Mouse (Mus musculus) ZHBTc4 (cell line): Measurements from ENCODE around the gene Mycs.

Source experiments
- DNase-seq: peaks from one replicate; pipeline ENCODE4 v3.0.0-alpha.2; 2011; ENCODE audit warnings: low read depth, low spot score

Gene Mycs

DNA sequence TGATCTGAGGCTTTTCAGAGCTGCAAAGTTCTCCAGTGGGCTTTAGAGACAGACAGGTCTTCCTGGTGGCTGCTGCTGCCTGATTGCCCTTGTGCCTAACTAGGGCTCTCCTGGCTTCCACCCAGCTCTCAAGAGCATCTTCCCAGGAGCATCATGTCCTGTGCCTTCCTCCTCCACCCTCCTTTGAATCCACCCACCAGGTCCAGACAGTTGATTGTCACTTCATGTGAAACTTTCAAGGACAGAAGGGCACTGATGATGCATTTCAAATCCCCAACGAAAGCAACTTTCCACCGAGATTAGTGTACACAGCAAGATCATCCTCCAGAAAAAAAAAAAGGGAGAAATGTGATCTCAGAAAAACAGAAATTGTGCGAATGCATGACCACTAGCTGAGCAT is at the start of gene Mycs:
TSS of gene Mycs (minus strand) at position 101 of the 400 bp plus-strand sequence.
- no peak for DNase-seq

DNA sequence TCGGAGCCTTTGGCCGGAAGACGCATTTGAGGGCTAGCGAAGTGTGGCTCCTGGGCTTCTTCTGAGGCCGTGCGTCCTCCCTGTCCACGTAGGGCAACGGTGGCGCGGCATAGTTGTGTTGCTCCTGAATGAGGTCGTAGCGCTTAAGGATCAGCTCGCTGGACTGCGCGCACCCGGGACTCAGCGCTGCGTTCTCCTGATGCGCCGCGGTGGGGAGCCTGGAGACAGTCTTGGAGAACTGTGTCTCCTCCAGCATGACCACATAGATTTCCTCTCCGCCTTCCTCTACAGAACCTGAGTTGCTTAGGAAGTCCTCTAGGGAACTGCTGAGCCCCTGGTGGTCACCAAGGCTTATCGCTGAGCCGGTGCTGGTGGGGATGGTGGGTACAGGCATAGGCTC is 1.0 kb downstream of the Mycs start:
- peak; percentile 43 for DNase-seq
